Mouse (Mus musculus) liver, postnatal 0 days (tissue): ENCODE results near the gene Tdrd12.

Experiments used
- CTCF ChIP-seq: sonication (generic); IDR thresholded peaks from 2 replicates; pipeline ENCODE4 v1.5.1; 2016; ENCODE audit warnings: antibody characterized with exemption, low read depth
- EP300 ChIP-seq: IDR thresholded peaks from 2 replicates; pipeline ENCODE4 v1.6.1; 2016; ENCODE audit warnings: antibody characterized with exemption, low read depth, mild to moderate bottlenecking

GRCm38 (mm10) chr7:35557577-35557976, 20.0 kb upstream of the Tdrd12 start:
- TF ChIP-seq CTCF = no peak
- peak; percentile 64; the same call in 1 of the 2 replicates for TF ChIP-seq EP300
